Mouse (Mus musculus): ENCODE measurements around the gene Selplg.

DNA sequence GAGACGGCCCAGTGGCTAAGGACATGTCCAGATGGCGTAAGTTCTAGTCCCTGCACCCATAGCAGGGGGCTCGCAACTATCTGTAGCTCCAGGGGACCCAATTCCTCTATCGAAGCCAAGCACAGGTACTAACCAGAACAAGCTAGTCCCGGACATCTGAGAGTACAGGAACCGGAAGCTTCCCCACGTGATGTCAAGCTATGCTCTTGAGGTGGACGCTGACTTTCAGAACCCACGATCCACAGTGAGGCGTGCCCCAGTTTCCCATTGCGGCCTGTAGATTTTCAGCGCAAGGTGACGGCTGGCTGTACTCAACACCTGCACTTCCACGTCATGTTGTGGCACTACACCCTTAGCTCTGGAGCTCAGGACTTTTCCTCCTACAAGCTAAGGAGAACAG is 48.7 kb upstream of the Selplg start:
- TF ChIP-seq CTCF (IDR thresholded peaks at IDR 0.05; ENCODE audit: borderline replicate concordance, insufficient read depth, low read depth, low read length) = no peak
- TF ChIP-seq POLR2A (IDR thresholded peaks at IDR 0.05; ENCODE audit: borderline replicate concordance, insufficient read depth, low read length) = no peak
